Mouse (Mus musculus) limb, embryonic 12.5 days (tissue): Measurements from ENCODE around the gene Dner. TPM values are rescaled to one million over a fixed set of nuclear protein-coding genes. Genes with fewer than 3 reads are reported as not detected.

Experiments
- ATAC-seq: fragments of 200-750 bp; cut with Nextera tagmentation; 2 replicates; pipeline ENCODE4 v1.8.0; 2017; ENCODE audit warnings: low read depth, moderate TSS enrichment; ENCODE audit not compliant: insufficient number of reproducible peaks, insufficient read depth, low FRiP score, low TSS enrichment
- H3K27ac ChIP-seq: fragments of 300-500 bp; sonication (generic); 2 replicates; pipeline ENCODE4 v1.5.1; 2016; ENCODE audit warnings: mild to moderate bottlenecking, moderate library complexity
- H3K27me3 ChIP-seq: fragments of 300-500 bp; sonication (generic); 2 replicates; pipeline ENCODE4 v1.6.1; 2016; ENCODE audit warnings: mild to moderate bottlenecking, moderate library complexity
- H3K36me3 ChIP-seq: fragments of 300-500 bp; sonication (generic); 2 replicates; pipeline ENCODE4 v1.6.1; 2016; ENCODE audit warnings: mild to moderate bottlenecking, moderate library complexity
- H3K4me1 ChIP-seq: fragments of 300-500 bp; sonication (generic); replicated peaks from 2 replicates; pipeline ENCODE4 v1.6.1; 2016
- H3K4me2 ChIP-seq: fragments of 300-500 bp; sonication (generic); 2 replicates; pipeline ENCODE4 v1.6.1; 2016; ENCODE audit warnings: mild to moderate bottlenecking, moderate library complexity
- H3K4me3 ChIP-seq: fragments of 300-500 bp; sonication (generic); replicated peaks from 2 replicates; pipeline ENCODE4 v1.5.1; 2016; ENCODE audit warnings: mild to moderate bottlenecking
- H3K9ac ChIP-seq: fragments of 300-500 bp; sonication (generic); replicated peaks from 2 replicates; pipeline ENCODE4 v1.6.1; 2016; ENCODE audit warnings: mild to moderate bottlenecking, moderate library complexity
- H3K9me3 ChIP-seq: fragments of 300-500 bp; sonication (generic); 2 replicates; pipeline ENCODE4 v1.6.1; 2016; ENCODE audit warnings: mild to moderate bottlenecking, moderate library complexity
- WGBS: fragments of 180-500 bp; shearing (Covaris S2); methylation state at CpG from one replicate; pipeline ENCODE4 v1.1.7; 2016; 5-methylcytosine and 5-hydroxymethylcytosine counted together
- polyA plus RNA-seq: library from polyadenylated mRNA; unstranded; fragments of >200 nt; fragmentation: Nextera tagmentation; extraction: Ambion mirVana; gene quantifications from 2 replicates; pipeline ENCODE4 v1.2.1, GENCODE M21; 2016

The Dner gene
- polyA plus RNA-seq, 1 experiment from 2014 or later = 4.7 TPM

GRCm38 (mm10) chr1:84437565-84437964 lies 258.5 kb downstream of the Dner start:
- Histone ChIP-seq H3K4me2 (no peak overlapping the region), H3K9ac (no peak overlapping the region)
- ATAC-seq = no peak

GRCm38 (mm10) chr1:84436281-84436680 lies 259.7 kb downstream of the Dner start:
- no peak for ATAC-seq
- no peak overlapping the region for H3K4me2 ChIP-seq
- no peaks in the 10 kb centered on the region for H3K27me3 ChIP-seq
- no peak overlapping the region for H3K4me3 ChIP-seq
- H3K36me3 ChIP-seq = no peaks in the 10 kb centered on the region
- H3K27ac ChIP-seq = no peak overlapping the region
- WGBS = 81% methylated on average over 1 of the region's 1 CpGs
- no peaks in the 10 kb centered on the region for H3K4me1 ChIP-seq
- no peaks in the 10 kb centered on the region for H3K9me3 ChIP-seq
- no peak overlapping the region for H3K9ac ChIP-seq

More at GRCm38 (mm10) chr1:84437565-84437964, 258.5 kb downstream of the Dner start:
- Histone ChIP-seq H3K4me3 (no peak overlapping the region), H3K27ac (no peak overlapping the region), H3K36me3 (no peaks in the 10 kb centered on the region), H3K9me3 (no peaks in the 10 kb centered on the region), H3K27me3 (no peaks in the 10 kb centered on the region), H3K4me1 (no peaks in the 10 kb centered on the region)

- 82% methylated on average over 6 of the region's 6 CpGs for WGBS
- H3K27ac ChIP-seq = no peak overlapping the region
- H3K4me1 ChIP-seq = no peaks in the 10 kb centered on the region
- no peak for ATAC-seq
- H3K4me3 ChIP-seq = no peak overlapping the region
- H3K27me3 ChIP-seq = no peaks in the 10 kb centered on the region
- H3K4me2 ChIP-seq = no peak overlapping the region
- no peak overlapping the region for H3K9ac ChIP-seq
- H3K9me3 ChIP-seq = no peaks in the 10 kb centered on the region
- H3K36me3 ChIP-seq = no peaks in the 10 kb centered on the region
Observed at GRCm38 (mm10) chr1:84433291-84433980, 262.6 kb downstream of the Dner start.

- ATAC-seq = no peak
- Histone ChIP-seq H3K27me3 (0 out of 2 replicates have a peak, but pooled peaks cover 3% of the 10 kb centered on the region), H3K27ac (no peak overlapping the region), H3K9ac (no peak overlapping the region), H3K36me3 (no peaks in the 10 kb centered on the region), H3K4me2 (no peak overlapping the region), H3K9me3 (no peaks in the 10 kb centered on the region), H3K4me1 (no peaks in the 10 kb centered on the region), H3K4me3 (no peak overlapping the region)
- 83% methylated on average over 1 of the region's 1 CpGs for WGBS
Observed at GRCm38 (mm10) chr1:84432311-84432710, 263.7 kb downstream of the Dner start.

- Histone ChIP-seq H3K4me2 (no peak overlapping the region), H3K9me3 (no peaks in the 10 kb centered on the region), H3K36me3 (no peaks in the 10 kb centered on the region), H3K27ac (no peak overlapping the region), H3K4me3 (no peak overlapping the region), H3K27me3 (0 out of 2 replicates have a peak, but pooled peaks cover 3% of the 10 kb centered on the region), H3K9ac (no peak overlapping the region), H3K4me1 (no peaks in the 10 kb centered on the region)
- ATAC-seq = no peak
- WGBS = 55% methylated on average over 1 of the region's 1 CpGs
Observed at GRCm38 (mm10) chr1:84428331-84428730, 267.7 kb downstream of the Dner start.

- Histone ChIP-seq H3K9ac (no peak overlapping the region), H3K4me2 (no peak overlapping the region), H3K27ac (no peak overlapping the region), H3K9me3 (no peaks in the 10 kb centered on the region), H3K27me3 (0 out of 2 replicates have a peak, but pooled peaks cover 3% of the 10 kb centered on the region), H3K4me3 (no peak overlapping the region), H3K36me3 (no peaks in the 10 kb centered on the region), H3K4me1 (no peaks in the 10 kb centered on the region)
- WGBS = 69% methylated on average over 11 of the region's 11 CpGs
- ATAC-seq = no peak
Observed at GRCm38 (mm10) chr1:84427757-84428156, 268.3 kb downstream of the Dner start.

GRCm38 (mm10) chr1:84426679-84427078 lies 269.3 kb downstream of the Dner start:
- H3K4me2 ChIP-seq = no peak overlapping the region
- ATAC-seq = no peak
- H3K9me3 ChIP-seq = no peaks in the 10 kb centered on the region
- no peak overlapping the region for H3K9ac ChIP-seq
- H3K4me3 ChIP-seq = no peak overlapping the region
- H3K4me1 ChIP-seq = no peaks in the 10 kb centered on the region
- H3K27me3 ChIP-seq = 0 out of 2 replicates have a peak, but pooled peaks cover 3% of the 10 kb centered on the region
- no peaks in the 10 kb centered on the region for H3K36me3 ChIP-seq
- H3K27ac ChIP-seq = no peak overlapping the region
- 88% methylated on average over 5 of the region's 5 CpGs for WGBS

GRCm38 (mm10) chr1:84422881-84423280 lies 273.1 kb downstream of the Dner start:
- Histone ChIP-seq H3K4me3 (no peak overlapping the region), H3K27me3 (0 out of 2 replicates have a peak, but pooled peaks cover 3% of the 10 kb centered on the region), H3K9ac (no peak overlapping the region), H3K4me2 (no peak overlapping the region), H3K36me3 (no peaks in the 10 kb centered on the region), H3K27ac (no peak overlapping the region), H3K4me1 (no peaks in the 10 kb centered on the region), H3K9me3 (no peaks in the 10 kb centered on the region)
- ATAC-seq = no peak
- WGBS = 77% methylated on average over 2 of the region's 2 CpGs

GRCm38 (mm10) chr1:84421845-84422244 lies 274.2 kb downstream of the Dner start:
- ATAC-seq = no peak
- no peak overlapping the region for H3K9ac ChIP-seq
- H3K36me3 ChIP-seq = no peaks in the 10 kb centered on the region
- no peaks in the 10 kb centered on the region for H3K9me3 ChIP-seq
- H3K27me3 ChIP-seq = no peaks in the 10 kb centered on the region
- H3K4me2 ChIP-seq = no peak overlapping the region
- H3K4me3 ChIP-seq = no peak overlapping the region
- H3K27ac ChIP-seq = no peak overlapping the region
- WGBS = 83% methylated on average over 1 of the region's 1 CpGs
- H3K4me1 ChIP-seq = no peaks in the 10 kb centered on the region

- H3K4me3 ChIP-seq = no peak overlapping the region
- H3K9me3 ChIP-seq = no peaks in the 10 kb centered on the region
- no peaks in the 10 kb centered on the region for H3K4me1 ChIP-seq
- H3K27ac ChIP-seq = no peak overlapping the region
- no peaks in the 10 kb centered on the region for H3K36me3 ChIP-seq
- no peaks in the 10 kb centered on the region for H3K27me3 ChIP-seq
- 68% methylated on average over 2 of the region's 2 CpGs for WGBS
- no peak for ATAC-seq
- no peak overlapping the region for H3K4me2 ChIP-seq
- H3K9ac ChIP-seq = no peak overlapping the region
Observed at GRCm38 (mm10) chr1:84419416-84419815, 276.6 kb downstream of the Dner start.

GRCm38 (mm10) chr1:84418511-84418910 lies 277.5 kb downstream of the Dner start:
- H3K27me3 ChIP-seq = no peaks in the 10 kb centered on the region
- no peaks in the 10 kb centered on the region for H3K9me3 ChIP-seq
- H3K4me3 ChIP-seq = no peak overlapping the region
- H3K36me3 ChIP-seq = no peaks in the 10 kb centered on the region
- H3K4me2 ChIP-seq = no peak overlapping the region
- H3K9ac ChIP-seq = no peak overlapping the region
- no peak for ATAC-seq
- 73% methylated on average over 9 of the region's 9 CpGs for WGBS
- H3K4me1 ChIP-seq = no peaks in the 10 kb centered on the region
- H3K27ac ChIP-seq = no peak overlapping the region

GRCm38 (mm10) chr1:84417761-84418238 lies 278.2 kb downstream of the Dner start:
- Histone ChIP-seq H3K27ac (no peak overlapping the region), H3K9ac (no peak overlapping the region), H3K4me1 (no peaks in the 10 kb centered on the region), H3K36me3 (no peaks in the 10 kb centered on the region), H3K4me3 (no peak overlapping the region), H3K4me2 (no peak overlapping the region), H3K27me3 (no peaks in the 10 kb centered on the region), H3K9me3 (no peaks in the 10 kb centered on the region)
- WGBS = 64% methylated on average over 9 of the region's 9 CpGs
- ATAC-seq = peak; percentile 78
